Mouse (Mus musculus): ENCODE results near the gene 6030468B19Rik. TPM values are rescaled to one million over a fixed set of nuclear protein-coding genes. Genes with fewer than 3 reads are reported as not detected.

The 6030468B19Rik gene
- total and polyA plus RNA-seq, 2 experiments from 2014 or later: not detected

- no peak overlapping the region for H3K27ac ChIP-seq (ENCODE audit: low read depth, low read length)
- H3K9ac ChIP-seq (replicated peaks; ENCODE audit: low read length, poor library complexity, severe bottlenecking): no peak overlapping the region
- DNase-seq (ENCODE audit: low spot score) (no peak), ATAC-seq (ENCODE audit: low FRiP score) (no peak)
- no peak overlapping the region for H3K4me3 ChIP-seq (ENCODE audit: low read depth, low read length)
- H3K4me1 ChIP-seq (ENCODE audit: insufficient read depth, low read length): peaks cover 5% of the 10 kb centered on the region
- TF ChIP-seq CTCF (IDR thresholded peaks at IDR 0.05): no peak
- WGBS: 67% methylated on average over 2 of the region's 2 CpGs
- no peak overlapping the region for H3K4me2 ChIP-seq (ENCODE audit: low read depth, low read length, poor library complexity, severe bottlenecking)
- H3K36me3 ChIP-seq (ENCODE audit: insufficient read depth, low read length): no peaks in the 10 kb centered on the region
- H3K27me3 ChIP-seq (ENCODE audit: insufficient read depth, low read length): no peaks in the 10 kb centered on the region
- H3K9me3 ChIP-seq (ENCODE audit: low read length): no peaks in the 10 kb centered on the region
These were observed 47.5 kb downstream of the 6030468B19Rik start for GRCm38 (mm10) chr11:117844997-117845396.

DNA sequence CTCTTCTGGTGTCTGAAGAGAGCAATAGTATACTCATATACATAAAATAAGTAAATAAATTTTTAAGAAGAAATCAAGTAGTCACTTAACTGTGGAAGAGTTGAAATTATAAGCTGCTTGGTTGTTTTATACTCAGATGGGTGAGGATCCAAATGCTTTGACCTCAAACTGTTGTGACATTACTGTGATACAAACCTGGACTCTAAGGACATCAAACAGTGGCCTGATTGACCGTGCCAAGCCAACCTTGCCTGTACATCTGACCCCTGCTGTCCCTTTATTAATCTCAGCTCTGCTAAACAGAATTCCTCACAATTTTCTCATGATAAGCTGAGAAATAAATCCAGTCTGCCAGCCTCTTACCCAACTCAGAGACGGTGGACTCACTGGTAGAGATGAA is 48.2 kb downstream of the 6030468B19Rik start:
- 81% methylated on average over 2 of the region's 2 CpGs for WGBS
- ATAC-seq (ENCODE audit: low FRiP score) (no peak), DNase-seq (ENCODE audit: low spot score) (no peak)
- Histone ChIP-seq H3K9me3 (ENCODE audit: low read length) (no peaks in the 10 kb centered on the region), H3K9ac (replicated peaks; ENCODE audit: low read length, poor library complexity, severe bottlenecking) (no peak overlapping the region), H3K4me2 (ENCODE audit: low read depth, low read length, poor library complexity, severe bottlenecking) (no peak overlapping the region), H3K4me1 (ENCODE audit: insufficient read depth, low read length) (peaks cover 5% of the 10 kb centered on the region), H3K27ac (ENCODE audit: low read depth, low read length) (no peak overlapping the region), H3K4me3 (ENCODE audit: low read depth, low read length) (no peak overlapping the region), H3K27me3 (ENCODE audit: insufficient read depth, low read length) (no peaks in the 10 kb centered on the region), H3K36me3 (ENCODE audit: insufficient read depth, low read length) (no peaks in the 10 kb centered on the region)
- no peak for TF ChIP-seq CTCF (IDR thresholded peaks at IDR 0.05)

GRCm38 (mm10) chr11:117846640-117847039 is 49.2 kb downstream of the 6030468B19Rik start:
- peak; percentile 54 for TF ChIP-seq CTCF (IDR thresholded peaks at IDR 0.05)
- peaks cover 5% of the 10 kb centered on the region for H3K4me1 ChIP-seq (ENCODE audit: insufficient read depth, low read length)
- no peaks in the 10 kb centered on the region for H3K36me3 ChIP-seq (ENCODE audit: insufficient read depth, low read length)
- no peaks in the 10 kb centered on the region for H3K27me3 ChIP-seq (ENCODE audit: insufficient read depth, low read length)
- DNase-seq (ENCODE audit: low spot score) (no peak), ATAC-seq (ENCODE audit: low FRiP score) (no peak)
- no peak overlapping the region for H3K9ac ChIP-seq (replicated peaks; ENCODE audit: low read length, poor library complexity, severe bottlenecking)
- no peak overlapping the region for H3K4me3 ChIP-seq (ENCODE audit: low read depth, low read length)
- no peak overlapping the region for H3K4me2 ChIP-seq (ENCODE audit: low read depth, low read length, poor library complexity, severe bottlenecking)
- H3K9me3 ChIP-seq (ENCODE audit: low read length): no peaks in the 10 kb centered on the region
- WGBS: 61% methylated on average over 5 of the region's 5 CpGs
- no peak overlapping the region for H3K27ac ChIP-seq (ENCODE audit: low read depth, low read length)

- no peak for ATAC-seq (ENCODE audit: low FRiP score)
- Histone ChIP-seq H3K27me3 (ENCODE audit: insufficient read depth, low read length) (no peaks in the 10 kb centered on the region), H3K4me1 (ENCODE audit: insufficient read depth, low read length) (peaks cover 5% of the 10 kb centered on the region), H3K9me3 (ENCODE audit: low read length) (no peaks in the 10 kb centered on the region), H3K4me2 (ENCODE audit: low read depth, low read length, poor library complexity, severe bottlenecking) (peak overlapping the region; percentile 95), H3K36me3 (ENCODE audit: insufficient read depth, low read length) (no peaks in the 10 kb centered on the region), H3K27ac (ENCODE audit: low read depth, low read length) (peak overlapping the region; percentile 99), H3K4me3 (ENCODE audit: low read depth, low read length) (no peak overlapping the region), H3K9ac (replicated peaks; ENCODE audit: low read length, poor library complexity, severe bottlenecking) (peak overlapping the region; percentile 93; the same call in 1 of the 2 replicates)
- WGBS: 82% methylated on average over 7 of the region's 7 CpGs
- no peak for TF ChIP-seq CTCF (IDR thresholded peaks at IDR 0.05)
- DNase-seq (ENCODE audit: low spot score): no peak
These were observed 50.2 kb downstream of the 6030468B19Rik start for GRCm38 (mm10) chr11:117847593-117848215.

DNA sequence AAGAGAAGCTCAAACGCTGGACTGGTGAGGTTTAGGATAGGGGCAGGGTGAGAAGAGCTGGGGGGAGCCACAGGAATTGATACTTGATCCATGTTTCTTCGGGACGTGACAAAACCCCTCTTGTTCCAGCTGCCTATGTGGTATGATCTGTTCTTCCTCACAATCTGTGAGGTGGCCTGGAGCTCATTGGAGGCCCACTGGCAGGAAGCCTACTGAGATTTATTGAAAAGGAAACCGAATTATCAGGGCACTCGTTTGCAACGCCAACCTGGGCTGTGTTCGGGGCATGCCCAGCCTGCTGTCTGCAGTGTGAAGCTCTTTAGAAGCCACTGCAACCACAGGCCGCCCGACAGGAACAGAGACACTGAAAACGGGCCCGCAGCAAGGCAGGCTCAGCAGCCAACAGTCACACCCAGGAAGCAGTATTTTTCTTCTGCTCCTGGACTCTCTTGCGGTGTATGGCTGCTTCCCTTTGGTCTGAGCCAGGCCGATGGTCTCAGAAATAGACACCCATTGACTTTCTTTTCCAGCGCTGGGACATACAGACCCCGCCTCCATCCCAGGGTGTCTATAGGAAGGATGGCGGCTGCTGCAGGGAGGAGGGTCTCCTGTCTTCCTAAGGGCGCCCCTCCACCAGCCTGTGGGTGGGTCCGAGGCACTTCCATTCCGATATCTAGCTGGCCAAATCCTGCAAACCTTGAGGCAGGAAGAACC is 51.0 kb downstream of the 6030468B19Rik start:
- Histone ChIP-seq H3K27ac (ENCODE audit: low read depth, low read length) (peak overlapping the region; percentile 99), H3K9me3 (ENCODE audit: low read length) (no peaks in the 10 kb centered on the region), H3K36me3 (ENCODE audit: insufficient read depth, low read length) (no peaks in the 10 kb centered on the region), H3K9ac (replicated peaks; ENCODE audit: low read length, poor library complexity, severe bottlenecking) (peak overlapping the region; percentile 93), H3K4me2 (ENCODE audit: low read depth, low read length, poor library complexity, severe bottlenecking) (peak overlapping the region; percentile 95), H3K27me3 (ENCODE audit: insufficient read depth, low read length) (no peaks in the 10 kb centered on the region), H3K4me3 (ENCODE audit: low read depth, low read length) (peak overlapping the region; percentile 60), H3K4me1 (ENCODE audit: insufficient read depth, low read length) (peaks cover 5% of the 10 kb centered on the region)
- DNase-seq (ENCODE audit: low spot score) (no peak), ATAC-seq (ENCODE audit: low FRiP score) (peak; percentile 81)
- WGBS: 10% methylated on average over 19 of the region's 19 CpGs
- TF ChIP-seq CTCF (IDR thresholded peaks at IDR 0.05): no peak

DNA sequence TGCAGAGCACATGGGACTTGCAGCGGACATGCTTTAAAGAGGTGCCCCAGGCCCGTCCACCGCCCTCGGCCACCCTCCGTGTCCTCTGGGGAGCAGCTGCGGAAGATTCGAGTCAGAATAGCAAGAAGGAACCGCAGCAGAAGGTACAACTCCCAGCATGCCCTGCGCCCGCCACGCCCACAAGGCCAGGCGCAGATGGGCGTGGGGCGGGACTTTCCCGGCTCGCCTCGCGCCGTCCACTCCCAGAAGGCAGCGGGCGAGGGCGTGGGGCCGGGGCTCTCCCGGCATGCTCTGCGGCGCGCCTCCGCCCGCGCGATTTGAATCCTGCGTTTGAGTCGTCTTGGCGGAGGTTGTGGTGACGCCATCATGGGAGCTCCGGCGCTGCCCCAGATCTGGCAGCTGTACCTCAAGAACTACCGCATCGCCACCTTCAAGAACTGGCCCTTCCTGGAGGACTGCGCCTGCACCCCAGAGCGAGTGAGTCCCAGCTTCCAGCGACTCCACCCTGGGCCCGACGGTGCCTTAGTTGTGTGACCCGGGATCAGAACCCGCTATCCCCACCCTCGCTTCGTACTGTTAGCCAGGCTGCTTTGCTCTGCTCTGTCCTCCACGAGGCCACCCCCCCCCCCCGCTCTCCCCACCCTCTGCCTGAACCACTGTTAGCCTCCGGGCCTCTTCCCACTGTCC is 51.7 kb downstream of the 6030468B19Rik start, which contains the start of gene Birc5:
TSS of gene Birc5 (plus strand) at position 267 of the 687 bp plus-strand sequence.
- H3K27me3 ChIP-seq (ENCODE audit: insufficient read depth, low read length): no peaks in the 10 kb centered on the region

More for the DNA sequence above, 51.7 kb downstream of the 6030468B19Rik start, which contains the start of gene Birc5:
- H3K36me3 ChIP-seq (ENCODE audit: insufficient read depth, low read length): no peaks in the 10 kb centered on the region
- no peaks in the 10 kb centered on the region for H3K9me3 ChIP-seq (ENCODE audit: low read length)
- peaks cover 5% of the 10 kb centered on the region for H3K4me1 ChIP-seq (ENCODE audit: insufficient read depth, low read length)
- peak; percentile 95 for ATAC-seq (ENCODE audit: low FRiP score)
- DNase-seq (ENCODE audit: low spot score): peak; percentile 97
- peak within 1 kb of the TSS; percentile 95 for H3K4me2 ChIP-seq (ENCODE audit: low read depth, low read length, poor library complexity, severe bottlenecking)
- H3K9ac ChIP-seq (replicated peaks; ENCODE audit: low read length, poor library complexity, severe bottlenecking): peak within 1 kb of the TSS; percentile 93
- TF ChIP-seq CTCF (IDR thresholded peaks at IDR 0.05): no peak
- H3K27ac ChIP-seq (ENCODE audit: low read depth, low read length): peak within 1 kb of the TSS; percentile 99
- H3K4me3 ChIP-seq (ENCODE audit: low read depth, low read length): peak within 1 kb of the TSS; percentile 60
- 0% methylated on average over 50 of the region's 51 CpGs for WGBS

Data from midbrain, postnatal 0 days (tissue).